Mouse (Mus musculus) testis, postnatal 10 days (tissue): ENCODE data around the gene AC161166.1.
"Not testable (repeated sequence)": the region's sequence is repeated elsewhere in the genome, so short reads cannot be mapped to it uniquely, and the experiment has no call there.

Experiments used
- DNase-seq: peaks from one replicate; pipeline ENCODE4 v3.0.0; 2021; ENCODE audit warnings: low spot score

The AC161166.1 gene

GRCm38 (mm10) chr7:24485481-24485880 lies 26.8 kb downstream of the AC161166.1 start:
- DNase-seq: no peak

GRCm38 (mm10) chr7:24483291-24483690 lies 29.0 kb downstream of the AC161166.1 start:
- not testable (repeated sequence) for DNase-seq

GRCm38 (mm10) chr7:24482208-24483020 lies 29.8 kb downstream of the AC161166.1 start:
- no peak for DNase-seq

GRCm38 (mm10) chr7:24481474-24482207 lies 30.6 kb downstream of the AC161166.1 start, which contains the start of gene Cadm4:
TSS of gene Cadm4 (plus strand) at chr7:24482023.
- peak; percentile 94 for DNase-seq

- no peak for DNase-seq
Observed at GRCm38 (mm10) chr7:24480986-24481473, 31.2 kb downstream of the AC161166.1 start.

- DNase-seq: no peak
Observed at GRCm38 (mm10) chr7:24480121-24480941, 31.9 kb downstream of the AC161166.1 start.

- DNase-seq: no peak
Observed at GRCm38 (mm10) chr7:24479685-24480084, 32.6 kb downstream of the AC161166.1 start.

GRCm38 (mm10) chr7:24478911-24479310 lies 33.3 kb downstream of the AC161166.1 start:
- DNase-seq: no peak

GRCm38 (mm10) chr7:24476856-24477255 lies 35.4 kb downstream of the AC161166.1 start:
- no peak for DNase-seq

GRCm38 (mm10) chr7:24476338-24476737 lies 35.9 kb downstream of the AC161166.1 start:
- DNase-seq: no peak

GRCm38 (mm10) chr7:24474811-24475506 lies 37.3 kb downstream of the AC161166.1 start:
- no peak for DNase-seq

- peak; percentile 81 for DNase-seq
Observed at GRCm38 (mm10) chr7:24473913-24474529, 38.2 kb downstream of the AC161166.1 start.

GRCm38 (mm10) chr7:24472937-24473336 lies 39.3 kb downstream of the AC161166.1 start:
- DNase-seq: no peak

- no peak for DNase-seq
Observed at GRCm38 (mm10) chr7:24472442-24472841, 39.8 kb downstream of the AC161166.1 start.

- DNase-seq: no peak
Observed at GRCm38 (mm10) chr7:24470356-24470755, 41.9 kb downstream of the AC161166.1 start.

GRCm38 (mm10) chr7:24469126-24469525 lies 43.1 kb downstream of the AC161166.1 start:
- DNase-seq: no peak

- DNase-seq: no peak
Observed at GRCm38 (mm10) chr7:24467886-24468285, 44.4 kb downstream of the AC161166.1 start.

GRCm38 (mm10) chr7:24466835-24467234 lies 45.4 kb downstream of the AC161166.1 start:
- DNase-seq: no peak

- DNase-seq: no peak
Observed at GRCm38 (mm10) chr7:24462388-24463319, 49.6 kb downstream of the AC161166.1 start, which contains the start of gene Plaur. TSS of gene Plaur (plus strand) at chr7:24462484.
